Mouse (Mus musculus) intestine, postnatal 0 days (tissue): ENCODE measurements around the gene Prss28. TPM values are rescaled to one million over a fixed set of nuclear protein-coding genes. Genes with fewer than 3 reads are reported as not detected.

Experiments
- ATAC-seq: fragments of 200-750 bp; cut with Nextera tagmentation; 2 replicates; pipeline ENCODE4 v1.8.0; 2017; ENCODE audit warnings: mild to moderate bottlenecking, moderate TSS enrichment, moderate library complexity
- H3K27ac ChIP-seq: fragments of 300-500 bp; sonication (generic); 2 replicates; pipeline ENCODE4 v1.5.1; 2014; ENCODE audit warnings: mild to moderate bottlenecking, low read depth, low read length, moderate library complexity
- H3K27me3 ChIP-seq: fragments of 300-500 bp; sonication (generic); replicated peaks from 2 replicates; pipeline ENCODE4 v1.6.1; 2014; ENCODE audit warnings: low read length, mixed read lengths; ENCODE audit not compliant: control insufficient read depth, insufficient read depth
- H3K36me3 ChIP-seq: fragments of 300-500 bp; sonication (generic); 2 replicates; pipeline ENCODE4 v1.6.1; 2014; ENCODE audit warnings: mild to moderate bottlenecking, moderate library complexity; ENCODE audit not compliant: control insufficient read depth, insufficient read depth
- H3K4me1 ChIP-seq: fragments of 300-500 bp; sonication (generic); replicated peaks from 2 replicates; pipeline ENCODE4 v1.6.1; 2014; ENCODE audit warnings: antibody characterized with exemption, low read length, mixed read lengths; ENCODE audit not compliant: control insufficient read depth, insufficient read depth
- H3K4me2 ChIP-seq: fragments of 300-500 bp; sonication (generic); replicated peaks from 2 replicates; pipeline ENCODE4 v1.6.1; 2014; ENCODE audit warnings: low read depth, mild to moderate bottlenecking, moderate library complexity
- H3K4me3 ChIP-seq: fragments of 300-500 bp; sonication (generic); 2 replicates; pipeline ENCODE4 v1.5.1; 2014; ENCODE audit warnings: low read depth, low read length
- H3K9ac ChIP-seq: fragments of 300-500 bp; sonication (generic); 2 replicates; pipeline ENCODE4 v1.6.1; 2014; ENCODE audit warnings: mild to moderate bottlenecking, low read depth, low read length
- H3K9me3 ChIP-seq: fragments of 300-500 bp; sonication (generic); 2 replicates; pipeline ENCODE4 v1.6.1; 2016; ENCODE audit warnings: mixed run types; ENCODE audit not compliant: control insufficient read depth
- CTCF ChIP-seq: sonication (generic); IDR thresholded peaks from 2 replicates; pipeline ENCODE4 v1.5.1; 2016; ENCODE audit warnings: low read depth, mild to moderate bottlenecking, control low read depth, antibody characterized with exemption, moderate library complexity
- WGBS: fragments of 180-500 bp; shearing (Covaris S2); extraction: QIAGEN DNeasy Blood & Tissue Kit; methylation state at CpG from one replicate; pipeline ENCODE4 v1.1.7; 2014; 5-methylcytosine and 5-hydroxymethylcytosine counted together
- polyA plus RNA-seq: library from polyadenylated mRNA; unstranded; fragments of >200 nt; fragmentation: Nextera tagmentation; extraction: Ambion mirVana; gene quantifications from 2 replicates; pipeline ENCODE4 v1.2.1, GENCODE M21; 2015

Gene Prss28
- polyA plus RNA-seq: not detected in 2 replicates

DNA sequence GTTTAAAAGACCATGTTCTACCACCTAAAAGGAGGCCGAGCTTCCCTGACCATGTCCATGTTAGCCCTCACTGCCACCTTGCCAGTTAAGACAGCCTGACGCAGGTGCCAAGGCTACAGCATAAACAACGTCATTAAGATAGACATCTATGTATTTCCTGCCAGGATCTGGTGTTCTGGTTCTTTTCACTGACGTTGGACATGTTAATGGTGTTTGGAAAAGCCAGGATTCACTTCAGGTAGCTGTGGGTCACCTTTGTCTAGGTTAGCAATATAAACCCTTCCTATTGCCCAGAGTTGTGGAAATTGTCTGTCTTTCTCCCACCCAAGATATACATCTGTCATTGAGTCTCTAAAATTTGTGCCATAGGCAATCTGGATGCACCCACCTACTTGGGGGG is at the start of gene Prss28:
TSS of gene Prss28 (plus strand) at position 301 of the 400 bp plus-strand sequence.
- H3K27me3 ChIP-seq: no peaks in the 10 kb centered on the region
- no peak within 1 kb of the TSS for H3K9ac ChIP-seq
- 43% methylated on average over 4 of the region's 4 CpGs for WGBS
- no peaks in the 10 kb centered on the region for H3K9me3 ChIP-seq
- no peaks in the 10 kb centered on the region for H3K4me1 ChIP-seq
- no peak within 1 kb of the TSS for H3K27ac ChIP-seq
- ATAC-seq: no peak
- H3K4me3 ChIP-seq: no peak within 1 kb of the TSS
- TF ChIP-seq CTCF: no peak
- no peak within 1 kb of the TSS for H3K4me2 ChIP-seq
- no peaks in the 10 kb centered on the region for H3K36me3 ChIP-seq

GRCm38 (mm10) chr17:25264453-25264852 is 44.0 kb upstream of the Prss28 start:
- peaks cover 74% of the 10 kb centered on the region for H3K36me3 ChIP-seq
- H3K4me2 ChIP-seq: no peak overlapping the region
- no peak overlapping the region for H3K9ac ChIP-seq
- H3K27ac ChIP-seq: no peak overlapping the region
- H3K4me3 ChIP-seq: no peak overlapping the region
- no peaks in the 10 kb centered on the region for H3K4me1 ChIP-seq
- H3K27me3 ChIP-seq: no peaks in the 10 kb centered on the region
- WGBS: 53% methylated on average over 3 of the region's 3 CpGs
- no peaks in the 10 kb centered on the region for H3K9me3 ChIP-seq
- ATAC-seq: no peak
- peak; percentile 62 for TF ChIP-seq CTCF

- no peak overlapping the region for H3K4me3 ChIP-seq
- no peak overlapping the region for H3K9ac ChIP-seq
Measured at GRCm38 (mm10) chr17:25270795-25271335, 37.6 kb upstream of the Prss28 start.

DNA sequence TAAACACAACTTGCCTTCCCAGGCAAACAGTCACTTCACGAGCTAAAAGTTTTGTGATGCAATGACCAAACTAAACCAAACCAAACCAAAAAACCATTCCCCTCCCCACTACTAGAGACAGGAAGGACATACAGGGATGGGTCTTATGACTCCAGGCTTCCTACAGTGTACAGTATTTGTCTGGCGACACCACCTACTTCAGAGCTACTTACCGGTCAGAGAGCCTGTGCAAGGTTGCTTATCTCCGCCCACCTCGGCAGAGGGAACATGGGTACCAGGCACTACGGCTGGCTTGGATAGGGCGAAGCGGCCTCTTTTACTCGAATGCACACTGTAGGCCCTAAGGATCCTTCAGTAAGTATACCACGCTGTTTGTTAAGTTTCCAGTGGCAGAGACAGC is 36.1 kb upstream of the Prss28 start:
- Histone ChIP-seq H3K4me3 (peak overlapping the region; percentile 96), H3K27ac (peak overlapping the region; percentile 98), H3K4me1 (0 out of 2 replicates have a peak, but pooled peaks cover 4% of the 10 kb centered on the region), H3K9me3 (no peaks in the 10 kb centered on the region), H3K36me3 (peaks cover 20% of the 10 kb centered on the region), H3K9ac (peak overlapping the region; percentile 98), H3K27me3 (no peaks in the 10 kb centered on the region), H3K4me2 (peak overlapping the region; percentile 83)
- WGBS: 1% methylated on average over 10 of the region's 10 CpGs
- no peak for ATAC-seq
- no peak for TF ChIP-seq CTCF

More at GRCm38 (mm10) chr17:25270795-25271335, 37.6 kb upstream of the Prss28 start:
- peaks cover 35% of the 10 kb centered on the region for H3K36me3 ChIP-seq
- ATAC-seq: no peak
- H3K4me1 ChIP-seq: 0 out of 2 replicates have a peak, but pooled peaks cover 4% of the 10 kb centered on the region
- H3K27ac ChIP-seq: no peak overlapping the region
- no peak for TF ChIP-seq CTCF
- 52% methylated on average over 2 of the region's 2 CpGs for WGBS
- H3K4me2 ChIP-seq: peak overlapping the region; percentile 83; the same call in 1 of the 2 replicates
- H3K9me3 ChIP-seq: no peaks in the 10 kb centered on the region
- no peaks in the 10 kb centered on the region for H3K27me3 ChIP-seq

GRCm38 (mm10) chr17:25272951-25273705 is 35.3 kb upstream of the Prss28 start:
- H3K9ac ChIP-seq: peak overlapping the region; percentile 98
- no peak for TF ChIP-seq CTCF
- H3K9me3 ChIP-seq: no peaks in the 10 kb centered on the region
- peaks cover 12% of the 10 kb centered on the region for H3K36me3 ChIP-seq
- H3K27me3 ChIP-seq: no peaks in the 10 kb centered on the region
- H3K4me2 ChIP-seq: peak overlapping the region; percentile 83
- ATAC-seq: peak; percentile 87
- peak overlapping the region; percentile 98 for H3K27ac ChIP-seq
- H3K4me3 ChIP-seq: peak overlapping the region; percentile 96
- WGBS: under 1% methylated on average over 90 of the region's 92 CpGs
- 0 out of 2 replicates have a peak, but pooled peaks cover 4% of the 10 kb centered on the region for H3K4me1 ChIP-seq

DNA sequence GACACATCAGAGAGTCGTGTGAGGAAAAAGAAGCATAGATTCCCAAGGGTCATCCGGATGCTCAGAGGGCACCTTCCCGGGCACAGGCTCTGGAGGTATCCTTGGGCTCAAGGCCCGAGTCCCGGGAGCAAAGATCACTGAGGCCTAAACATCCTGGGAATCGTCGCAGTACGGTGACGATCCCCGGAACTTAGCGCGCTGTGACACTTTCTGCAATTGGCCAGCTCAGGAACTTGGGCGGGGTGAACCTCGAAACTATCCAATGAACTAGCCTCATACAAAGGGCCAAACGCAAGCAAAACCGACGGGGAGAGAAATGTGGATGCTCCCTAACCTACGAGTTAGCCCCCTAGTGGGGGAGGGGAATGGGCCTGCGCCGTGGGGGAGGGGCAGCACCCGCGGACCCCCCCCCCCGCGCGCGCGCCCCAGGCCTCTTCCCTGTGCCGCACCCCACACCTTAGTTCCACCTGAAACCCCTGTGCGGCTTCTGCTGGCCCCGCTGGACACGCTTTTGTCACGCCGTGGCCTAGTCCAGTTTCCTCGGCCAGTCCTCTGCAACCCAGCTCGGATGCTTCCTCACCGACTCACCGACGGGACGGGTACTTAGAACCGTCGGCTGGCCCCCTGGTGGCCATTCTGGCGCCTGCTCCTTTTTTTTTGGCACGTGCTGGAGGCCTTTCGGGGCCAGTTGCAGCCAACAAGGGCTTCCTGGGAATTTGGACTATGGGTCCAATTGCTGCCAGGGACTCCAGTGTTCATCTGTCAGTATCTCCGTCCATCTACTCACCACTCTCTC is 34.5 kb upstream of the Prss28 start:
- peak; percentile 90 for ATAC-seq
- Histone ChIP-seq H3K9me3 (no peaks in the 10 kb centered on the region), H3K27me3 (no peaks in the 10 kb centered on the region), H3K36me3 (peaks cover 4% of the 10 kb centered on the region), H3K4me3 (peak overlapping the region; percentile 96), H3K4me1 (0 out of 2 replicates have a peak, but pooled peaks cover 4% of the 10 kb centered on the region), H3K27ac (peak overlapping the region; percentile 98), H3K4me2 (peak overlapping the region; percentile 83), H3K9ac (peak overlapping the region; percentile 98)
- WGBS: under 1% methylated on average over 40 of the region's 45 CpGs
- peak; percentile 87 for TF ChIP-seq CTCF
